Mouse (Mus musculus) monocyte, adult 2 months (primary cell): ENCODE measurements around the gene Tmsb4x.

Source experiments
- DNase-seq, 2 experiments: peaks; one replicate each; pipeline ENCODE4 v3.0.0; 2022; ENCODE audit warnings: low spot score in 2 of 2, low read depth in 1 of 2

Gene Tmsb4x

DNA sequence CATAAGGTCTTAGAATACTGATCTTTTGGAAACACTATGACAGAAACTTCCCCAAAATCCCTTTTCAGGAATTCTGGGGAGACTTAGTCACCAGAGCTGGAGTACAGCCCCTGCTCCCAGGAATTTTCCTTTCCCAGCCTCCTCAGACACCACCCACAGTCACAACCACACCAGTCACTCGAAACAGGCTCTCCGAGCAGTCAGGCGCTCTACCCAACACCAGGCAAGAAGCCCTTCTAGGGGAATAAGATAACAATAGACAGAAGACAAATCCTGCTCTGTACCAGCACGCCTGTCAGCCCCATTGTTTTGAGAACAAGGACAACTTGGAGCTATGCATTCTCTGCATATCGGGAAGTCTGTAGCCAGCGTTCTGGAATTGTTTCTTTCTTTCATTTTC is 25.6 kb downstream of the Tmsb4x start:
- DNase-seq = no peak

DNA sequence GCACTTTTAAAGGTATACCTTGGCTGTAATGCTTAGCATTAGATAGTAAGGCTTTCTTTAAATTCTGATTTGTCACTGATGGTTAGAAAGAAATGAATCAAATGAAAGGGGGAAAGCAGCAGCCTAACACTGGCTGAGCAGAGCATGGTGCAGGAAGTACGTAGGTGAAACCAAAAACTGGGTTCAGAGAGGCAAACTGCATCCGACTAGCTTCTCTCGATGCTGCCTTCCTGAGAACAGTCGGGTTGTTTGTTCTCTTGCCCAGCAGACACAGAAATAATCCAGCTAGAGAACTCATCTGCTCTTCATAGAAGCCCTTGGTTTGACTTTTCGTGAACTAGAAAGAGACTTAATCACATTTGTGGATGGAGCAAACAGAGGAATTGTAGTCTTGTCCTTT is 26.7 kb downstream of the Tmsb4x start:
- DNase-seq = no peak

DNA sequence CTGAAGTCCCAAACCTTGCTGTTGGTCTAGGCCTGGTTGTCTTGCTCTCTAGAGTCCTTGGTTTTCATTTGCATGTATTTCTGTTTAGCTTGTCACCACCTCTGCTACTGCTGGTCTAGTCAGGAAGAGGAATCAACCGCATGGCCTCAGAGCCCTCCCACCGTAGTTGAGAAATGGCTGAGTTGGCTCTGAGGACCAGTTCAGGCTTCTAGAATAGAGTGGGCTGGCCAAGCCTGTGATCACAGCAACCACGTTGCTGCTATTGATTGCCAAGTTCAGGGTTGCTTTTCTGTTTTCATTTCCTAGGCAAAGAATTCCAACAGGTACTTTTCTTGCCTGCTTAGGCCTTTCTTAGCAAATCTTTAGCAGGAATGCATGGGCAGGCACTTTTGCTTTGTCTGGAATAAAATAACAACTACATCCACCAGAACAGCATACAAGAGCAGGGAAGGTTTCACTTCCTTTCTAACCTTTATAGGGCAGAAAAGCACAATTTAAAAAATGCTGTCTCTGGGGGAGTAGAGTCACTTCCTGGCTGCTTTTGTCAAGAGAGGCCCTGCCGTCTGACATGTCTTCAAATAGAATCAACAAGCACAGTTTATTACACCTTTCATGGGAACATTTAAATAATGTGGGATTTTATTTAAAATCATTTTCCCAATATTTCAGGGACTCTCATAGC is 29.0 kb downstream of the Tmsb4x start:
- DNase-seq = peak in 1 of 2 experiments; percentile 9

DNA sequence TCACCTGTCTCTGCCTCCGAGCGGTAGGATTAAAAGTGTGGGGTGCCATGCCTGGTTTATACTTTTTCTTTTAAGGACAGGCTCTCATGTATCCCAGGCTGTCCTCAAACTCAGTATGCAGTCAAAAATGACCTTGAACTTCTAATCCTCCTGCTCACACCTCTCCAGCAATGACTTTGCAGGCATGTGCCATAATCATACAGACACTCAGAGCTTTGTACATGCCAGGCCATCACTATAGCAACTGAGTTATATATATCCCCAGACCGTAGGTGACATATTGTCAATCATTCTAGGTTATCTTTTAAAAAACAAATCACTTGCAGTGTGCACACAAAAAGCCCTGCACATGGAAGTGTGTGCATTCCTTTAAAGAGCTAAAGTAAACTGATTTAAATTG is 29.6 kb downstream of the Tmsb4x start:
- no peak for DNase-seq

DNA sequence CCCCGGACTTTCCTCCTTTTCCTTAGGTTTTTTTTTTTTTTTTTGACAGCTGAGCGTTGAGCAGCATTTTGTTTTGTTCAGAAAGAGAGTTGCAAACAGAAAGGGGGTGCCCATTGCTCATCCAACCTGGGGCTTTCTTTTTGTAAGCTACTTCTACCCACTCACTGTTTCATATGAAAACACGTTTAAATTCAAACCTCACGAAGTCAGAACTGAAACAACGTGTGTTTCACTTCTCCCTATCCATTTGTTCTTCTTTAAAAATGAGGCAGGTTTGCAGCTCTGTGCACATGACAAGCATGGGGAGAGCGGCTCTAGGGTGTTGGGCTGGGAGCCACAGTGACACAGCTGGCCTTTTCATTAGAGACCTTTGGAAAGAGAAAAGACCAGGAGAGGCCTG is 33.8 kb downstream of the Tmsb4x start:
- DNase-seq = no peak

DNA sequence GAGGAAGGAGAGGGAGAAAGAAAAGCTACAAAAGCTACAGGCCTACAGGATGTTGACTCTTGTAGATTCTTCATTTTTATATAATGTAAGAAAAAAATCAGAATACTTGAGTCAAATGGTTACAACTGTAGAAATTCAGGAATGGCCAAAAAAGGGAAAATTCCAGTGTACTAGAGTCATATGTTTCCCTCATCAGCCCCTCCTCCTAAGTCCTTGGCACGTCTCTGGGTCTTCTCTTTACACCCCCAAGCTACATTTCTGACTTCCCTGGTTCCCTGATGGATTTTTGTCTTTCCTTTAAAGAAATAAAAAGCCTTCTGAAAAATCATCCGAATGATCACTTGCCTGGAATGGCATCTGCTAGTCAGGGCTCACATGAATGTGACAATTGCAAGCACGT is 34.8 kb downstream of the Tmsb4x start:
- DNase-seq = no peak

DNA sequence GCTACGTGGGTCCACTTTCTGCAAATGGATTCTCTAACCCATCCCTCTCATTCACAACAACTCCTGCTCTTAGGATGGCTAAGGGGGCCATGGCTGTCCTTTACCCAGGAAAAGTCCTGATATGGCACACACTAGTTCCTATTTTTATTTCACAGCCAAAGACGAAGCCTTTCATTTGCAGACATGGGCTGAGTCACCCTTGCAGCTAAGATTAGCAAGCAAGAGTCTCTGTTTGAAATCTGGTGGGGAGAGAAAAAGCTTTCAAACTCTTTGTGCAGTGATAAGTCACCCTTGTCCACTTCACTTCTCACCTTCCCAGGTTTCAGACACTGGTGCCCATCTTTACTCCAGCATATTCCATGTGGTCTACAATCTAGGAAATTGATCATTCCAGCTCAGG is 36.9 kb downstream of the Tmsb4x start:
- no peak for DNase-seq

DNA sequence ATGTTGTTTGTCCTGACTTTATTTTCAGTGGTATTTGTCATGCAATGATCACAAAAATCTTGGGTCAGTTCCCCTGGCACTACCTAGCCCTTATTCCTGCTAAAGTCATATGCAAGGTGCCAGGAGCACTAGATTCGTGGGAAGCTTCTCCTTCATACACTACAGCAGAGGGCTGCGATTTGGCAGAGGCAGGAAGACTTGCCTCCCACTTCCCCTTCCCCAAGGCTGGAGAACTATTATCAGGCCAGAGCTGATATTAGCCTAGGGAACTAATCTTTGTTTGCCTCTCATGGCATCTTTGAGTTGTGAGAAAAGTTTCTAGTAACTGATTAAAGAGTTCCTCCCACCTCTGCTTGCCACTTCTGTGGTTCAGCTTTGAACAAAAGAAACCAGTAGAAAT is 37.8 kb downstream of the Tmsb4x start:
- DNase-seq = no peak

DNA sequence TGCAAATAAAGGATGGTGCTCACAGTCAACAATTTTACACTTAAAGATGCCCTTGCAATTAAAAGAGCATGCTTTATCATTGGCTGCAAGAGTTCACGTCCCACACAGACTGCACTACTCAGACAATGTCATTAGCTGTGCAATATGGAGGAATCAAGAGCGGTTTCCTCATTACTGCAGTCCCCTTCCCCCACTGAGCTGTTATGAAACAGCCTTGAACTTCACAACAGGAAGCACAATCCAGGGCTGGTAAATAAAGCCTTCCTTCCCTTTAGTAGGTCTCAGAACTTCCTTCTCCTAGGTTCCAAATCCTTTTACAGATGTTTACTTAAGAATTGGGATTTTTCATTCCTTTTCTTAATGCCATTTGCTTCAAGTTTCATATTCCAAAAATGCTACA is 41.8 kb downstream of the Tmsb4x start:
- peak in 1 of 2 experiments; percentile 8 for DNase-seq

DNA sequence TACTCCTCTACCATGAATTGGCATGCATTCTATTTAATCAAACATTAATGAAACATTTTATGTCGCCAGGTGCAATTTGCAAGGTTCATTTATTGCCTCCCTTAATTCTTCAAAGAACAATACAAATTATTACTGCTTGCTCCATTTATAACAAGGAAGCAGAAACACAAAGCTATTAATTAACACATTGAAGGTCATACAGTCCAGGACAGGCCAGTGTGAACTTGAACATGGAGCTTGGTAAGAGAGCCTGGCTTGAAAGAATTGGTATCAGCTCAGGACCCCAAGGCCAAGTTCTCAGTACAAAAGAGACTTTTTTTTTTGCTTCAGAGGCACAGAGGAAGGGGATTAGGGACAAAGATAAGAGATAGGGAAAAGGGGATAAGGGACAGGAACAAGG is 43.1 kb downstream of the Tmsb4x start:
- no peak for DNase-seq

DNA sequence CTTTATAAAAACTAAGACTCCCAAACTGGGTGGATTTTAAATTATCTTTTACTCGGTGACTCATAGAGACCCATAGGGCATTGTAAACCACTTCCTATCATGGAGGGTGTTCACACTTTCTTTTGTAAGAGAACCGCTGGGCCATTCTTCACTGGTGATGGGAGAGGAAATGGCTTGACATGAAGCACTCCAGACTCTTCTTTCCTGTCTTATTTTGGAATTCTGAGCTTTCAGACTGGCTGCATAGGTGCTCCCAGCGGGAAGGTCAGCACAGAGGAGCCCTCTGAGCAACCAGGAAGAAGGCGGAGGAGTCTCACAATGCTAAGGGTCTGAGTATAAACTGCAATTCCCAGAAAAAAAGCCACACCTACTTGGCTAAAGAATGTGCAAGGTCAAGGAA is 51.4 kb downstream of the Tmsb4x start:
- DNase-seq = no peak
